ENCODE assay signal across 8 mouse cellular contexts in genomic region chrX:142681056-142681615, GRCm38 (mm10). TPM values are rescaled to one million over a fixed set of nuclear protein-coding genes. Genes with fewer than 3 reads are reported as not detected.
A peak's percentile ranks its signal among the peaks of the same experiment; 100 is the strongest.
DNase-seq lines count a peak whose midpoint lies in the region; ATAC-seq lines count a peak whose summit lies in the region.

Gene Tmem164 (plus strand): TSS chrX:142681406.

- H3K27ac ChIP-seq in hindbrain, embryonic 11.5 days (ENCODE audit: low read depth, low read length), result peak within 1 kb of the TSS; percentile 87

- WGBS in hindbrain, embryonic 11.5 days, result 7% methylated on average over 10 of the region's 38 CpGs

- H3K4me1 ChIP-seq in hindbrain, embryonic 11.5 days (replicated peaks; ENCODE audit: control insufficient read depth, insufficient read depth, low read length), result 0 out of 2 replicates have a peak, but pooled peaks cover 3% of the 10 kb centered on the region

- peak within 1 kb of the TSS; percentile 68 for H3K9ac ChIP-seq in hindbrain, embryonic 11.5 days (ENCODE audit: low read depth, low read length)

- H3K27me3 ChIP-seq in hindbrain, embryonic 11.5 days (ENCODE audit: control insufficient read depth, insufficient read depth, low read length), result peaks cover 4% of the 10 kb centered on the region; the same call in 1 of the 2 replicates

- H3K36me3 ChIP-seq in hindbrain, embryonic 11.5 days (ENCODE audit: control insufficient read depth, insufficient read depth, low read length), result no peaks in the 10 kb centered on the region

- H3K4me2 ChIP-seq in hindbrain, embryonic 11.5 days (replicated peaks; ENCODE audit: low read depth, low read length), result peak within 1 kb of the TSS; percentile 58

- peak; percentile 87 for ATAC-seq in hindbrain, embryonic 11.5 days (ENCODE audit: low FRiP score)

- DNase-seq in MN1 (ENCODE audit: low spot score), result peak; percentile 82
- DNase-seq in cerebellum, postnatal 10 days, result peak; percentile 75 to 82
- DNase-seq in frontal cortex, postnatal 10 days (ENCODE audit: low spot score in 2 of 2), result peak; percentile 16 to 61
- DNase-seq in hindbrain, embryonic 11.5 days (ENCODE audit: low spot score), result peak; percentile 76
- peak; percentile 37 to 39 for DNase-seq in layer of hippocampus, postnatal 25 days (ENCODE audit: extremely low spot score in 1 of 2, low spot score in 1 of 2)
- peak; percentile 82 for DNase-seq in lung, postnatal 14 days
- DNase-seq in retina, adult 2 months (ENCODE audit: low read depth, low spot score), result peak; percentile 11
- DNase-seq in thymus, postnatal 36 days, result peak; percentile 77 to 83

- H3K4me3 ChIP-seq in hindbrain, embryonic 11.5 days (ENCODE audit: low read depth, low read length), result peak within 1 kb of the TSS; percentile 59

- no peaks in the 10 kb centered on the region for H3K9me3 ChIP-seq in hindbrain, embryonic 11.5 days (ENCODE audit: control insufficient read depth, low read length)

RNA-seq across cellular contexts. Expression of gene Tmem164, which starts in this region (rescaled TPM):
- polyA plus RNA-seq in hindbrain, embryonic 11.5 days (2014; fragmentation: Nextera tagmentation; extraction: Ambion mirVana), result 24.2 and 26.2 TPM in 2 replicates
- total RNA-seq in layer of hippocampus, postnatal 25 days (2021), result 10 to 100 TPM; 19.1 to 21.0 TPM

Comparison
In these comparisons a context has a peak if more than half of its experiments do, and no peak if none do; other contexts are left out.
1. Peak in every context shown above with its lines: DNase-seq, ATAC-seq, H3K4me3 ChIP-seq and H3K27ac ChIP-seq.
2. DNase-seq: peak in every context shown above with its lines; median percentile 82 in MN1; 82 in lung, postnatal 14 days; 80 in thymus, postnatal 36 days; 78 in cerebellum, postnatal 10 days; 76 in hindbrain, embryonic 11.5 days; 38 in frontal cortex, postnatal 10 days; 38 in layer of hippocampus, postnatal 25 days; 11 in retina, adult 2 months.